ENCODE assay signal across 34 mouse cellular contexts in genomic region chr1:102923150-102923549, GRCm38 (mm10).
"Had no signal": no experiment of that assay in that cellular context is flagged by ENCODE, and none has a peak within 500 bp of the region (broad histone marks: within the 10 kb centered on the region; RNA-seq: fewer than 3 reads in every experiment).

No protein-coding gene starts in this region.

- DNase-seq: heart, postnatal 10 days; heart, postnatal 14 days; heart, postnatal 36 days; heart, postnatal 4 days; kidney, adult 11 months; kidney, adult 18-20 months; kidney, adult 2 months; kidney, adult 8-10 months; kidney, adult 9 months; kidney, postnatal 10 days; kidney, postnatal 14 days; kidney, postnatal 25 days; kidney, postnatal 36 days; kidney, postnatal 4 days; layer of hippocampus, adult 9-11 months; layer of hippocampus, postnatal 36 days had no signal

- H3K9me3 ChIP-seq: heart, embryonic 12.5 days; heart, embryonic 13.5 days; heart, embryonic 15.5 days; hindbrain, embryonic 10.5 days; hindbrain, embryonic 13.5 days; hindbrain, embryonic 15.5 days; intestine, embryonic 15.5 days; kidney, embryonic 15.5 days had no signal

- H3K27ac ChIP-seq: heart, embryonic 13.5 days; heart, embryonic 15.5 days; hindbrain, embryonic 10.5 days; hindbrain, embryonic 13.5 days; hindbrain, embryonic 14.5 days; hindbrain, embryonic 15.5 days; hindbrain, postnatal 0 days; intestine, embryonic 15.5 days; kidney, embryonic 15.5 days; kidney, postnatal 0 days; layer of hippocampus, adult 2 months; left cerebral cortex, adult 2 months had no signal

- ATAC-seq: hindbrain, embryonic 16.5 days; hindbrain, postnatal 0 days; inflammation-experienced regulatory T-cells, adult 6 months; intestine, embryonic 15.5 days; intestine, embryonic 16.5 days; intestine, postnatal 0 days had no signal

- H3K36me3 ChIP-seq: heart, embryonic 12.5 days; heart, embryonic 13.5 days; heart, embryonic 15.5 days; hindbrain, embryonic 10.5 days; hindbrain, embryonic 13.5 days; hindbrain, embryonic 15.5 days; intestine, embryonic 15.5 days; kidney, embryonic 15.5 days had no signal

- H3K4me1 ChIP-seq: heart, embryonic 12.5 days; heart, embryonic 13.5 days; heart, embryonic 15.5 days; hindbrain, embryonic 10.5 days; hindbrain, embryonic 13.5 days; hindbrain, embryonic 15.5 days; intestine, embryonic 15.5 days; kidney, embryonic 15.5 days had no signal

- H3K9ac ChIP-seq: heart, embryonic 12.5 days; heart, embryonic 13.5 days; heart, embryonic 15.5 days; hindbrain, embryonic 13.5 days; hindbrain, embryonic 14.5 days; hindbrain, embryonic 15.5 days; intestine, embryonic 15.5 days; kidney, embryonic 15.5 days had no signal

- H3K27me3 ChIP-seq: heart, embryonic 12.5 days; heart, embryonic 13.5 days; heart, embryonic 15.5 days; hindbrain, embryonic 13.5 days; hindbrain, embryonic 15.5 days; intestine, embryonic 15.5 days; kidney, embryonic 15.5 days had no signal

- H3K4me3 ChIP-seq: heart, embryonic 12.5 days; heart, embryonic 13.5 days; heart, embryonic 15.5 days; hindbrain, embryonic 10.5 days; hindbrain, embryonic 13.5 days; hindbrain, embryonic 15.5 days; intestine, embryonic 15.5 days; kidney, embryonic 15.5 days; layer of hippocampus, adult 2 months; left cerebral cortex, adult 2 months had no signal

- H3K4me2 ChIP-seq: heart, embryonic 11.5 days; heart, embryonic 12.5 days; heart, embryonic 13.5 days; heart, embryonic 15.5 days; hindbrain, embryonic 13.5 days; hindbrain, embryonic 14.5 days; hindbrain, embryonic 15.5 days; intestine, embryonic 15.5 days; kidney, embryonic 15.5 days had no signal
